Mouse (Mus musculus): ENCODE measurements around the gene Cmtr1. TPM values are rescaled to one million over a fixed set of nuclear protein-coding genes. Genes with fewer than 3 reads are reported as not detected.

Gene Cmtr1
- polyA plus RNA-seq, 1 experiment from 2014 or later, result 114 TPM

GRCm38 (mm10) chr17:29628946-29629345 is 31.4 kb upstream of the Cmtr1 start:
- no peak for ATAC-seq (ENCODE audit: low read depth)
- Histone ChIP-seq H3K9ac (replicated peaks; ENCODE audit: low read depth, low read length) (no peak overlapping the region), H3K27me3 (ENCODE audit: control insufficient read depth, insufficient read depth, low read length) (no peaks in the 10 kb centered on the region), H3K4me1 (ENCODE audit: control insufficient read depth, insufficient read depth, low read length) (no peaks in the 10 kb centered on the region), H3K36me3 (ENCODE audit: control insufficient read depth, insufficient read depth, low read length) (peaks cover 64% of the 10 kb centered on the region), H3K4me3 (ENCODE audit: low read depth, low read length) (no peak overlapping the region), H3K9me3 (ENCODE audit: control insufficient read depth, low read length) (no peaks in the 10 kb centered on the region), H3K27ac (ENCODE audit: low read depth, low read length) (no peak overlapping the region), H3K4me2 (ENCODE audit: low read depth, low read length) (no peak overlapping the region)
- WGBS, result 87% methylated on average over 5 of the region's 5 CpGs

GRCm38 (mm10) chr17:29629620-29630019 is 30.8 kb upstream of the Cmtr1 start:
- no peak overlapping the region for H3K9ac ChIP-seq (replicated peaks; ENCODE audit: low read depth, low read length)
- H3K9me3 ChIP-seq (ENCODE audit: control insufficient read depth, low read length), result no peaks in the 10 kb centered on the region
- no peak overlapping the region for H3K4me3 ChIP-seq (ENCODE audit: low read depth, low read length)
- no peaks in the 10 kb centered on the region for H3K27me3 ChIP-seq (ENCODE audit: control insufficient read depth, insufficient read depth, low read length)
- ATAC-seq (ENCODE audit: low read depth), result no peak
- WGBS, result 88% methylated on average over 5 of the region's 5 CpGs
- no peaks in the 10 kb centered on the region for H3K4me1 ChIP-seq (ENCODE audit: control insufficient read depth, insufficient read depth, low read length)
- H3K27ac ChIP-seq (ENCODE audit: low read depth, low read length), result no peak overlapping the region
- H3K4me2 ChIP-seq (ENCODE audit: low read depth, low read length), result no peak overlapping the region
- H3K36me3 ChIP-seq (ENCODE audit: control insufficient read depth, insufficient read depth, low read length), result peaks cover 64% of the 10 kb centered on the region

GRCm38 (mm10) chr17:29632312-29632711 is 28.1 kb upstream of the Cmtr1 start:
- H3K9me3 ChIP-seq (ENCODE audit: control insufficient read depth, low read length), result no peaks in the 10 kb centered on the region
- 96% methylated on average over 11 of the region's 11 CpGs for WGBS
- no peak overlapping the region for H3K4me3 ChIP-seq (ENCODE audit: low read depth, low read length)
- no peak overlapping the region for H3K4me2 ChIP-seq (ENCODE audit: low read depth, low read length)
- no peaks in the 10 kb centered on the region for H3K4me1 ChIP-seq (ENCODE audit: control insufficient read depth, insufficient read depth, low read length)
- H3K36me3 ChIP-seq (ENCODE audit: control insufficient read depth, insufficient read depth, low read length), result peaks cover 63% of the 10 kb centered on the region
- ATAC-seq (ENCODE audit: low read depth), result no peak
- no peaks in the 10 kb centered on the region for H3K27me3 ChIP-seq (ENCODE audit: control insufficient read depth, insufficient read depth, low read length)
- no peak overlapping the region for H3K9ac ChIP-seq (replicated peaks; ENCODE audit: low read depth, low read length)
- H3K27ac ChIP-seq (ENCODE audit: low read depth, low read length), result no peak overlapping the region

GRCm38 (mm10) chr17:29635492-29635891 is 24.9 kb upstream of the Cmtr1 start:
- Histone ChIP-seq H3K9ac (replicated peaks; ENCODE audit: low read depth, low read length) (no peak overlapping the region), H3K9me3 (ENCODE audit: control insufficient read depth, low read length) (no peaks in the 10 kb centered on the region), H3K27me3 (ENCODE audit: control insufficient read depth, insufficient read depth, low read length) (no peaks in the 10 kb centered on the region), H3K4me1 (ENCODE audit: control insufficient read depth, insufficient read depth, low read length) (no peaks in the 10 kb centered on the region), H3K4me2 (ENCODE audit: low read depth, low read length) (no peak overlapping the region), H3K36me3 (ENCODE audit: control insufficient read depth, insufficient read depth, low read length) (peaks cover 49% of the 10 kb centered on the region), H3K27ac (ENCODE audit: low read depth, low read length) (no peak overlapping the region), H3K4me3 (ENCODE audit: low read depth, low read length) (no peak overlapping the region)
- 93% methylated on average over 8 of the region's 8 CpGs for WGBS
- no peak for ATAC-seq (ENCODE audit: low read depth)

- Histone ChIP-seq H3K36me3 (ENCODE audit: control insufficient read depth, insufficient read depth, low read length) (peaks cover 43% of the 10 kb centered on the region), H3K27ac (ENCODE audit: low read depth, low read length) (no peak overlapping the region), H3K4me2 (ENCODE audit: low read depth, low read length) (no peak overlapping the region), H3K9me3 (ENCODE audit: control insufficient read depth, low read length) (no peaks in the 10 kb centered on the region), H3K27me3 (ENCODE audit: control insufficient read depth, insufficient read depth, low read length) (no peaks in the 10 kb centered on the region), H3K9ac (replicated peaks; ENCODE audit: low read depth, low read length) (no peak overlapping the region), H3K4me1 (ENCODE audit: control insufficient read depth, insufficient read depth, low read length) (no peaks in the 10 kb centered on the region), H3K4me3 (ENCODE audit: low read depth, low read length) (no peak overlapping the region)
- no peak for ATAC-seq (ENCODE audit: low read depth)
- WGBS, result 79% methylated on average over 5 of the region's 5 CpGs
Measured at GRCm38 (mm10) chr17:29636118-29636517, 24.3 kb upstream of the Cmtr1 start.

GRCm38 (mm10) chr17:29637377-29637776 is 23.0 kb upstream of the Cmtr1 start:
- peaks cover 50% of the 10 kb centered on the region for H3K36me3 ChIP-seq (ENCODE audit: control insufficient read depth, insufficient read depth, low read length)

GRCm38 (mm10) chr17:29637895-29638294 is 22.5 kb upstream of the Cmtr1 start:
- H3K4me3 ChIP-seq (ENCODE audit: low read depth, low read length), result no peak overlapping the region
- no peak overlapping the region for H3K4me2 ChIP-seq (ENCODE audit: low read depth, low read length)
- ATAC-seq (ENCODE audit: low read depth), result no peak
- H3K27me3 ChIP-seq (ENCODE audit: control insufficient read depth, insufficient read depth, low read length), result no peaks in the 10 kb centered on the region
- 91% methylated on average over 8 of the region's 8 CpGs for WGBS
- H3K36me3 ChIP-seq (ENCODE audit: control insufficient read depth, insufficient read depth, low read length), result peaks cover 47% of the 10 kb centered on the region
- H3K9me3 ChIP-seq (ENCODE audit: control insufficient read depth, low read length), result no peaks in the 10 kb centered on the region
- H3K27ac ChIP-seq (ENCODE audit: low read depth, low read length), result no peak overlapping the region
- no peaks in the 10 kb centered on the region for H3K4me1 ChIP-seq (ENCODE audit: control insufficient read depth, insufficient read depth, low read length)
- no peak overlapping the region for H3K9ac ChIP-seq (replicated peaks; ENCODE audit: low read depth, low read length)

More at GRCm38 (mm10) chr17:29637377-29637776, 23.0 kb upstream of the Cmtr1 start:
- ATAC-seq (ENCODE audit: low read depth), result no peak
- no peaks in the 10 kb centered on the region for H3K27me3 ChIP-seq (ENCODE audit: control insufficient read depth, insufficient read depth, low read length)
- H3K9me3 ChIP-seq (ENCODE audit: control insufficient read depth, low read length), result no peaks in the 10 kb centered on the region
- no peak overlapping the region for H3K27ac ChIP-seq (ENCODE audit: low read depth, low read length)
- H3K4me3 ChIP-seq (ENCODE audit: low read depth, low read length), result no peak overlapping the region
- WGBS, result 97% methylated on average over 4 of the region's 4 CpGs
- H3K4me2 ChIP-seq (ENCODE audit: low read depth, low read length), result no peak overlapping the region
- H3K4me1 ChIP-seq (ENCODE audit: control insufficient read depth, insufficient read depth, low read length), result no peaks in the 10 kb centered on the region
- H3K9ac ChIP-seq (replicated peaks; ENCODE audit: low read depth, low read length), result no peak overlapping the region

GRCm38 (mm10) chr17:29640971-29641370 is 19.4 kb upstream of the Cmtr1 start:
- no peak for ATAC-seq (ENCODE audit: low read depth)
- no peaks in the 10 kb centered on the region for H3K4me1 ChIP-seq (ENCODE audit: control insufficient read depth, insufficient read depth, low read length)
- no peaks in the 10 kb centered on the region for H3K27me3 ChIP-seq (ENCODE audit: control insufficient read depth, insufficient read depth, low read length)
- no peak overlapping the region for H3K27ac ChIP-seq (ENCODE audit: low read depth, low read length)
- no peak overlapping the region for H3K4me3 ChIP-seq (ENCODE audit: low read depth, low read length)
- no peak overlapping the region for H3K9ac ChIP-seq (replicated peaks; ENCODE audit: low read depth, low read length)
- H3K36me3 ChIP-seq (ENCODE audit: control insufficient read depth, insufficient read depth, low read length), result peaks cover 28% of the 10 kb centered on the region
- no peak overlapping the region for H3K4me2 ChIP-seq (ENCODE audit: low read depth, low read length)
- 98% methylated on average over 11 of the region's 11 CpGs for WGBS
- H3K9me3 ChIP-seq (ENCODE audit: control insufficient read depth, low read length), result no peaks in the 10 kb centered on the region

GRCm38 (mm10) chr17:29642219-29642618 is 18.2 kb upstream of the Cmtr1 start:
- no peak overlapping the region for H3K4me2 ChIP-seq (ENCODE audit: low read depth, low read length)
- no peaks in the 10 kb centered on the region for H3K4me1 ChIP-seq (ENCODE audit: control insufficient read depth, insufficient read depth, low read length)
- H3K36me3 ChIP-seq (ENCODE audit: control insufficient read depth, insufficient read depth, low read length), result peaks cover 19% of the 10 kb centered on the region
- no peak overlapping the region for H3K4me3 ChIP-seq (ENCODE audit: low read depth, low read length)
- H3K27me3 ChIP-seq (ENCODE audit: control insufficient read depth, insufficient read depth, low read length), result no peaks in the 10 kb centered on the region
- H3K27ac ChIP-seq (ENCODE audit: low read depth, low read length), result no peak overlapping the region
- H3K9ac ChIP-seq (replicated peaks; ENCODE audit: low read depth, low read length), result no peak overlapping the region
- no peaks in the 10 kb centered on the region for H3K9me3 ChIP-seq (ENCODE audit: control insufficient read depth, low read length)
- no peak for ATAC-seq (ENCODE audit: low read depth)
- WGBS, result 70% methylated on average over 3 of the region's 3 CpGs

Data from neural tube, embryonic 14.5 days (tissue).